Mouse (Mus musculus) MEL (cell line): ENCODE measurements at regions not wholly inside any gene's neighbourhood (a gene's known extent, or its start where the extent isn't known, plus 50 kb on each side); places are given as distances from the start of the nearest gene placed in this dataset.

Experiments
- DNase-seq: peaks from one replicate; pipeline ENCODE4 v3.0.0; 2011; ENCODE audit warnings: low read depth, low spot score
- H3K27ac ChIP-seq: 2 replicates; pipeline ENCODE4 v1.5.1; 2012; ENCODE audit warnings: low read depth, mild to moderate bottlenecking, control low read depth, low read length, moderate library complexity; ENCODE audit not compliant: control insufficient read depth
- H3K27me3 ChIP-seq, 2 experiments: fragments of 150-350 bp in 1 of 2; sonication (generic) in 1 of 2; 2 replicates each; pipeline ENCODE4 v1.6.1; 2012; ENCODE audit warnings: low read length in 2 of 2, mild to moderate bottlenecking in 2 of 2, improper control_type of control experiment in 1 of 2, moderate library complexity in 1 of 2; ENCODE audit not compliant: insufficient read depth in 2 of 2, control insufficient read depth in 1 of 2
- H3K36me3 ChIP-seq, 2 experiments: 2 replicates each; pipeline ENCODE4 v1.6.1; 2012 to 2014; ENCODE audit warnings: low read length in 2 of 2, improper control_type of control experiment in 1 of 2, inconsistent platforms in 1 of 2, mild to moderate bottlenecking in 1 of 2; ENCODE audit not compliant: insufficient read depth in 2 of 2, control insufficient read depth in 1 of 2
- H3K4me1 ChIP-seq, 2 experiments: fragments of 150-350 bp in 1 of 2; sonication (generic) in 1 of 2; 2 replicates each; pipeline ENCODE4 v1.6.1; 2012; ENCODE audit warnings: low read length in 2 of 2, improper control_type of control experiment in 1 of 2, mild to moderate bottlenecking in 1 of 2; ENCODE audit not compliant: insufficient read depth in 2 of 2, control insufficient read depth in 1 of 2
- H3K4me3 ChIP-seq, 2 experiments: fragments of 150-350 bp in 1 of 2; sonication (generic) in 1 of 2; 2 replicates each; pipeline ENCODE4 v1.5.1; 2012; ENCODE audit warnings: low read depth in 2 of 2, low read length in 2 of 2, mild to moderate bottlenecking in 2 of 2, moderate library complexity in 2 of 2, control low read depth in 1 of 2, improper control_type of control experiment in 1 of 2; ENCODE audit not compliant: control insufficient read depth in 1 of 2, insufficient read depth in 1 of 2
- H3K79me2 ChIP-seq: 2 replicates; pipeline ENCODE4 v1.6.1; 2012; ENCODE audit warnings: mild to moderate bottlenecking, low read length, moderate library complexity; ENCODE audit not compliant: control insufficient read depth, poor library complexity, insufficient read depth
- H3K9ac ChIP-seq: 2 replicates; pipeline ENCODE4 v1.6.1; 2012; ENCODE audit warnings: low read depth, mild to moderate bottlenecking, control low read depth, low read length, moderate library complexity; ENCODE audit not compliant: control insufficient read depth, poor library complexity, severe bottlenecking
- H3K9me3 ChIP-seq: fragments of 150-350 bp; sonication (generic); replicated peaks from 2 replicates; pipeline ENCODE4 v1.6.1; 2012; ENCODE audit warnings: mild to moderate bottlenecking, low read length, improper control_type of control experiment, moderate library complexity; ENCODE audit not compliant: insufficient read depth
- CHD2 ChIP-seq: IDR thresholded peaks from 2 replicates; pipeline ENCODE4 v1.6.1; 2011; ENCODE audit warnings: low read length, improper control_type of control experiment
- CTCF ChIP-seq, 3 experiments: IDR thresholded peaks in 2 of 3; conservative IDR thresholded peaks in 1 of 3; 2 replicates each; pipeline ENCODE4 v1.5.1; 2011 to 2012; ENCODE audit warnings: low read length in 3 of 3, low read depth in 2 of 3, mild to moderate bottlenecking in 2 of 3, improper control_type of control experiment in 1 of 3, inconsistent platforms in 1 of 3, mixed read lengths in 1 of 3, moderate library complexity in 1 of 3; ENCODE audit not compliant: control insufficient read depth in 1 of 3, insufficient read depth in 1 of 3, poor library complexity in 1 of 3, severe bottlenecking in 1 of 3
- E2F4 ChIP-seq: IDR thresholded peaks from 2 replicates; pipeline ENCODE4 v1.6.1; 2011; ENCODE audit warnings: low read depth, low read length, improper control_type of control experiment, borderline replicate concordance
- EP300 ChIP-seq, 2 experiments: IDR thresholded peaks; 2 replicates each; pipeline ENCODE4 v1.6.1; 2011; ENCODE audit warnings: improper control_type of control experiment in 2 of 2, low read length in 2 of 2, low read depth in 1 of 2, mild to moderate bottlenecking in 1 of 2
- ETS1 ChIP-seq: IDR thresholded peaks from 2 replicates; pipeline ENCODE4 v1.6.1; 2012; ENCODE audit warnings: low read depth, mild to moderate bottlenecking, inconsistent platforms, low read length, improper control_type of control experiment, moderate library complexity
- GABPA ChIP-seq: IDR thresholded peaks from 2 replicates; pipeline ENCODE4 v1.6.1; 2012; ENCODE audit warnings: low read depth, mild to moderate bottlenecking, inconsistent platforms, low read length, improper control_type of control experiment, moderate library complexity
- HCFC1 ChIP-seq: IDR thresholded peaks from 2 replicates; pipeline ENCODE4 v1.6.1; 2012; ENCODE audit warnings: low read depth, mild to moderate bottlenecking, inconsistent platforms, low read length, improper control_type of control experiment, moderate library complexity
- JUND ChIP-seq: IDR thresholded peaks from 2 replicates; pipeline ENCODE4 v1.6.1; 2011; ENCODE audit warnings: low read depth, mild to moderate bottlenecking, improper control_type of control experiment, low read length
- KAT2A ChIP-seq: conservative IDR thresholded peaks from 2 replicates; pipeline ENCODE4 v1.6.1; 2012; ENCODE audit warnings: low read depth, low read length, improper control_type of control experiment, inconsistent platforms
- MAX ChIP-seq: IDR thresholded peaks from 2 replicates; pipeline ENCODE4 v1.6.1; 2011; ENCODE audit warnings: low read length, improper control_type of control experiment
- MEF2A ChIP-seq: IDR thresholded peaks from 2 replicates; pipeline ENCODE4 v1.6.1; 2014; ENCODE audit warnings: low read depth, mild to moderate bottlenecking, inconsistent platforms, low read length, improper control_type of control experiment; ENCODE audit not compliant: poor library complexity, insufficient replicate concordance, severe bottlenecking; ENCODE audit errors: extremely low read depth
- MYB ChIP-seq: IDR thresholded peaks from 2 replicates; pipeline ENCODE4 v1.6.1; 2011; ENCODE audit warnings: mild to moderate bottlenecking, low read depth, low read length, improper control_type of control experiment
- MYC ChIP-seq: IDR thresholded peaks from 2 replicates; pipeline ENCODE4 v1.6.1; 2011; ENCODE audit warnings: low read depth, mild to moderate bottlenecking, low read length, improper control_type of control experiment, moderate library complexity
- POLR2A ChIP-seq, 2 experiments: IDR thresholded peaks; 2 replicates each; pipeline ENCODE4 v1.6.1; 2011 to 2012; ENCODE audit warnings: low read length in 2 of 2, mild to moderate bottlenecking in 2 of 2, control low read depth in 1 of 2, improper control_type of control experiment in 1 of 2, low read depth in 1 of 2, moderate library complexity in 1 of 2; ENCODE audit not compliant: control insufficient read depth in 1 of 2, insufficient read depth in 1 of 2, poor library complexity in 1 of 2
- POLR2AphosphoS2 ChIP-seq: IDR thresholded peaks from 2 replicates; pipeline ENCODE4 v1.6.1; 2011; ENCODE audit warnings: low read length, improper control_type of control experiment
- POLR2AphosphoS5 ChIP-seq: IDR thresholded peaks from 2 replicates; pipeline ENCODE4 v1.6.1; 2012; ENCODE audit warnings: low read depth, borderline replicate concordance, mild to moderate bottlenecking, inconsistent platforms, low read length, moderate library complexity, mixed read lengths
- RAD21 ChIP-seq: IDR thresholded peaks from 2 replicates; pipeline ENCODE4 v1.6.1; 2011; ENCODE audit warnings: mild to moderate bottlenecking, low read depth, low read length, improper control_type of control experiment
- RCOR1 ChIP-seq: IDR thresholded peaks from 2 replicates; pipeline ENCODE4 v1.6.1; 2012; ENCODE audit warnings: low read depth, mild to moderate bottlenecking, inconsistent platforms, low read length, improper control_type of control experiment
- SIN3A ChIP-seq: IDR thresholded peaks from 2 replicates; pipeline ENCODE4 v1.6.1; 2012; ENCODE audit warnings: low read length, improper control_type of control experiment, inconsistent platforms
- SMC3 ChIP-seq: IDR thresholded peaks from 2 replicates; pipeline ENCODE4 v1.6.1; 2011; ENCODE audit warnings: low read depth, low read length, improper control_type of control experiment
- TBP ChIP-seq: IDR thresholded peaks from 2 replicates; pipeline ENCODE4 v1.8.0; 2011; ENCODE audit warnings: low read depth, low read length, improper control_type of control experiment
- UBTF ChIP-seq: IDR thresholded peaks from 2 replicates; pipeline ENCODE4 v1.6.1; 2012; ENCODE audit warnings: low read depth, mild to moderate bottlenecking, inconsistent platforms, low read length, improper control_type of control experiment, moderate library complexity, borderline replicate concordance; ENCODE audit not compliant: insufficient read depth
- ZC3H11A ChIP-seq: IDR thresholded peaks from 2 replicates; pipeline ENCODE4 v1.6.1; 2012; ENCODE audit warnings: low read depth, mild to moderate bottlenecking, inconsistent platforms, low read length, improper control_type of control experiment

DNA sequence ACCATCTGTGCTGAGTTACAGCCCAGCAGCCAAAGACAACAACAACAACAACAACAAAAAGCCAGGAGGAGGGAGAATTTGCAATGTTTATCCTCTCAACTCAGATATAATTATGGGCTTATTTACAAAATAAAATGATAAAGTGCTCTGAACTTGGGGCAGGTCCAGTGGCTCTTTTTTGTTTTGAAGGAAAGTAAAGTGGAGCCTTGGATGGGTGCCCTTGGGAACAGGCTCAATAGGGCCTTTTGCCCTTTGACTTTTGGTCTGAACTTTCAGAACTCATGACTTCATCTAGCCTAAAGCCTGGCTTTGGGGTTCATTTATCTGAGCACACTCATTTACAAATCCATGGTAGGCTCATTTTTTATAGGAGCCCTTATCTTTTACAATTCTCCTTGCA, 396.2 kb upstream of the Igfbp3 start:
- H3K36me3 ChIP-seq: no peaks in the 10 kb centered on the region
- no peaks in the 10 kb centered on the region for H3K4me1 ChIP-seq
- no peaks in the 10 kb centered on the region for H3K27me3 ChIP-seq
- DNase-seq: no peak
- no peaks in the 10 kb centered on the region for H3K9me3 ChIP-seq
- TF ChIP-seq POLR2A (IDR thresholded peaks at IDR 0.05; ENCODE audit: control insufficient read depth in 1 of 2, insufficient read depth in 1 of 2, low read depth in 1 of 2, low read length in 2 of 2, poor library complexity in 1 of 2) (no peak), CHD2 (no peak), E2F4 (no peak), ZC3H11A (no peak), CTCF (IDR thresholded peaks at IDR 0.05 in 2 of 3, conservative IDR thresholded peaks at IDR 0.05 in 1 of 3; ENCODE audit: control insufficient read depth in 1 of 3, insufficient read depth in 1 of 3, low read depth in 2 of 3, low read length in 3 of 3, poor library complexity in 1 of 3, severe bottlenecking in 1 of 3) (no peak), RAD21 (no peak), EP300 (IDR thresholded peaks at IDR 0.05; ENCODE audit: low read depth in 1 of 2, low read length in 2 of 2) (no peak), SMC3 (no peak), SIN3A (no peak), JUND (no peak), MYB (no peak), ETS1 (no peak), POLR2AphosphoS2 (no peak), POLR2AphosphoS5 (no peak), HCFC1 (no peak), TBP (no peak), MEF2A (no peak), UBTF (no peak)
- no peak overlapping the region for H3K27ac ChIP-seq
- H3K4me3 ChIP-seq: no peak overlapping the region
- H3K79me2 ChIP-seq: no peaks in the 10 kb centered on the region
- no peak overlapping the region for H3K9ac ChIP-seq

DNA sequence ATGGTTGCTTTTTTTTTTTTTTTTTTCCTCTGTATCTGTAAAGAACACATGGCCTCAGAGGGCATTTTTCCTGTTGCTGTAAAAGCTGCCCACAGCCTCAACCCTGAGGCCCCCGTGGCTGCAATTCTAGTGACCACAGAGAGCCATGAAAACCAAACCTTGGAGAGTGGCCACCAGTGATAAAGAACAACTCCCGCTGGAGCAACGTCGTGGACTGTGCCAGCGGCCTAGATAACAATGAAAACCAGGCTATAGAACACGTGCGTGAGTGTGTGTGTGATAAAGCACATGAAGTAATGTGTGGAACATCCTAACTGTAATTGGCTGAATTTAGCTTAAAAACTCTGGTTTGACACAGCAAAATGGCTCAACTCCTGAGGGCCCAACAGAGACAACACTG, 392.9 kb upstream of the Igfbp3 start:
- Histone ChIP-seq H3K9me3 (no peaks in the 10 kb centered on the region), H3K4me3 (no peak overlapping the region), H3K9ac (no peak overlapping the region), H3K79me2 (no peaks in the 10 kb centered on the region), H3K27me3 (no peaks in the 10 kb centered on the region), H3K27ac (no peak overlapping the region), H3K4me1 (no peaks in the 10 kb centered on the region), H3K36me3 (no peaks in the 10 kb centered on the region)
- TF ChIP-seq KAT2A: no peak
- TF ChIP-seq CTCF (IDR thresholded peaks at IDR 0.05 in 2 of 3, conservative IDR thresholded peaks at IDR 0.05 in 1 of 3; ENCODE audit: control insufficient read depth in 1 of 3, insufficient read depth in 1 of 3, low read depth in 2 of 3, low read length in 3 of 3, poor library complexity in 1 of 3, severe bottlenecking in 1 of 3): no peak
- no peak for TF ChIP-seq POLR2A (IDR thresholded peaks at IDR 0.05; ENCODE audit: control insufficient read depth in 1 of 2, insufficient read depth in 1 of 2, low read depth in 1 of 2, low read length in 2 of 2, poor library complexity in 1 of 2)
- TF ChIP-seq UBTF: no peak
- no peak for TF ChIP-seq GABPA
- no peak for TF ChIP-seq MYC
- no peak for TF ChIP-seq ZC3H11A
- TF ChIP-seq CHD2: no peak
- no peak for TF ChIP-seq POLR2AphosphoS2
- no peak for TF ChIP-seq MAX
- TF ChIP-seq RCOR1: no peak
- no peak for DNase-seq
